Mouse (Mus musculus) lung, adult 2 months (tissue): ENCODE measurements around the gene Ehmt2. TPM values are rescaled to one million over a fixed set of nuclear protein-coding genes. Genes with fewer than 3 reads are reported as not detected.

Experiments
- DNase-seq: peaks from one replicate; pipeline ENCODE4 v3.0.0; 2022
- H3K4me1 ChIP-seq: fragments of 200-500 bp; 2 replicates; pipeline ENCODE4 v1.6.1; 2011; ENCODE audit warnings: low read length; ENCODE audit not compliant: control insufficient read depth, insufficient read depth
- H3K4me3 ChIP-seq: fragments of 200-500 bp; replicated peaks from 2 replicates; pipeline ENCODE3; 2011; ENCODE audit warnings: low read depth, mild to moderate bottlenecking, control low read depth, low read length; ENCODE audit errors: extremely low read depth
- CTCF ChIP-seq: fragments of 200-500 bp; IDR thresholded peaks from 2 replicates; pipeline ENCODE4 v1.5.1; 2011; ENCODE audit warnings: mild to moderate bottlenecking, low read length, control low read depth; ENCODE audit not compliant: insufficient read depth
- POLR2A ChIP-seq: fragments of 200-500 bp; IDR thresholded peaks from 2 replicates; pipeline ENCODE4 v1.6.1; 2011; ENCODE audit warnings: low read depth, mild to moderate bottlenecking, control low read depth, low read length, borderline replicate concordance; ENCODE audit errors: extremely low read depth
- WGBS: fragments of 180-500 bp; shearing (Covaris S2); methylation state at CpG from one replicate; pipeline ENCODE4 v1.1.7; 2018; 5-methylcytosine and 5-hydroxymethylcytosine counted together
- polyA plus RNA-seq: library from polyadenylated mRNA; depleted of rRNA; stranded (reverse); fragments of >200 nt; gene quantifications from 2 replicates; pipeline ENCODE4 v1.2.3, GENCODE M21; 2012

The Ehmt2 gene
- polyA plus RNA-seq, 1 experiment: 199 TPM

GRCm38 (mm10) chr17:34862416-34863081 is 35.7 kb upstream of the Ehmt2 start, which contains the start of gene Cfb:
Cfb (minus strand) TSS chr17:34862518.
- Histone ChIP-seq H3K4me3 (no peak within 1 kb of the TSS), H3K4me1 (no peaks in the 10 kb centered on the region)
- DNase-seq: no peak
- TF ChIP-seq CTCF: no peak
- no peak for TF ChIP-seq POLR2A
- 41% methylated on average over 8 of the region's 8 CpGs for WGBS

DNA sequence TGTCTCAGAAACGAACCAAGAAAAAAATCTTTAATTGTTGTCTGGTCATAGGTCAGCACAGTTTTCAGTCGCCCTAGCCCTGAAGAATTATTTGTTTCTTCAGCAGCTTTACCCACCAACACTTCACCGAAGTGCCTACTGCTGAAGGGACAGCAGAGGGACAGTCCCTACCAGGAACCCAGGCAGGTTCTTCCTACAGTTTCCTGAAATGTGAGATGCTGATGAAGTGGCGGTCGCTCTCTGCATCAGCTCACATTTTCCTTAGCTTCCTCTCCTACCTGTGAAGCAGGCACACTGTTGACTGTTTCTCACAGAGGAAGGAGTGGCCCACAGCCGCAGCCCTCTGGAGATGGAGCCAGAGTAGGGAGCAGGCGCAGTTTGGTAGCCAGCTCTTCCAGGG is 32.3 kb upstream of the Ehmt2 start:
- Histone ChIP-seq H3K4me3 (no peak overlapping the region), H3K4me1 (no peaks in the 10 kb centered on the region)
- DNase-seq: no peak
- no peak for TF ChIP-seq POLR2A
- WGBS: 43% methylated on average over 7 of the region's 7 CpGs

DNA sequence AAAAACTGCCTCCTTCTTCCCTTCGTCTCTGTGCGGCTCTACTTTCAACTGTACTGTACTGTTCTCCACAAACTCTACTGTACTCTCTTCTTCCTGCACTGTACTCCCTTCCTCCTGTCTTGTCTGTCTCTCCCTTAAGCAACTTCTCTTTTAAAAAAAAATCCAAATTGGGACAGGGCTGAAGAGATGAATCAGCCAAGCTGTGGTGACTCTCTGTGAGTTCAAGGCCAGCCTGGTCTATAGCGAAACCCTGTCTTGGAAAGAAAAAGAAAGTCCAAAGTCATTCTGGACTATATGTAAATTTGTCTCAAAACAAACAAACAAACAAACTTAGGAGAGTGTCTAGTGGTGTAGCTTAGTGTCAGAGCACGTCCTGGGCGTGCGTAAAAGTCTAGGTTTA is 23.9 kb upstream of the Ehmt2 start:
- 79% methylated on average over 6 of the region's 6 CpGs for WGBS
- H3K4me1 ChIP-seq: no peaks in the 10 kb centered on the region
- TF ChIP-seq CTCF (no peak), POLR2A (no peak)
- no peak for DNase-seq
- H3K4me3 ChIP-seq: no peak overlapping the region

DNA sequence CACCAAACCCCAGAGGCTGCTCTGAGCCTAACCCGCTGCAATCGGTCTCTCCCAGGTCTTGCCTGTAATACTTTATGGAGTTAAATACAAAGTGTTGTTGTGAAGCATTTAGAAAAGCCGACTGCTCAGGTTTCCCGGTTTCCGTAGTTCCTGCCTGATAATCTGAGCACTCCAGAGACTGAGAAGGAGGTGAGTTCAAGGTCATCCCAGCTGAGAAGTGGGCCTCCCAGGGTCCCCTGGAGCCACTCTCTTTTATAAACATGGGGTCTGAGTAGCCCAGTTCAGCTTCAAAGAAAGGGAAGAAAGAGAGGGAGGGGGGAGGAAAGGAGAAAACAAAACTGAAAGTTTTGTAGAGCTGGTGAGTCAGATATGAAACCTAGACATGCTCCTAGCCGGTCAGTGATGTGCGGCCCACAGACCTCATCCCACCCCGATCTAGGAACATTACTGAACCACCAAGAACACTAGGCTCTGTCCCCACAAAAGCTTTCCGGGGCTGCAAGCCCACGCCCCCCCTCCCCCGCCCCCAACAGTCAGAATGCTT is 18.9 kb upstream of the Ehmt2 start, which contains the start of gene Zbtb12:
TSS of gene Zbtb12 (plus strand) at position 148 of the 544 bp plus-strand sequence.
- DNase-seq: no peak
- TF ChIP-seq CTCF (no peak), POLR2A (no peak)
- no peak within 1 kb of the TSS for H3K4me3 ChIP-seq
- 46% methylated on average over 11 of the region's 11 CpGs for WGBS
- no peaks in the 10 kb centered on the region for H3K4me1 ChIP-seq

- no peak for TF ChIP-seq POLR2A
- no peak for TF ChIP-seq CTCF
- no peaks in the 10 kb centered on the region for H3K4me1 ChIP-seq
- H3K4me3 ChIP-seq: no peak overlapping the region
- DNase-seq: no peak
Observed at GRCm38 (mm10) chr17:34881166-34881565, 17.1 kb upstream of the Ehmt2 start.

GRCm38 (mm10) chr17:34881683-34882310 is 16.5 kb upstream of the Ehmt2 start, which contains the start of gene Gm20547:
Gm20547 (minus strand) TSS chr17:34882042.
- no peaks in the 10 kb centered on the region for H3K4me1 ChIP-seq
- TF ChIP-seq CTCF (no peak), POLR2A (no peak)
- no peak within 1 kb of the TSS for H3K4me3 ChIP-seq
- DNase-seq: no peak
- WGBS: 12% methylated on average over 15 of the region's 15 CpGs

DNA sequence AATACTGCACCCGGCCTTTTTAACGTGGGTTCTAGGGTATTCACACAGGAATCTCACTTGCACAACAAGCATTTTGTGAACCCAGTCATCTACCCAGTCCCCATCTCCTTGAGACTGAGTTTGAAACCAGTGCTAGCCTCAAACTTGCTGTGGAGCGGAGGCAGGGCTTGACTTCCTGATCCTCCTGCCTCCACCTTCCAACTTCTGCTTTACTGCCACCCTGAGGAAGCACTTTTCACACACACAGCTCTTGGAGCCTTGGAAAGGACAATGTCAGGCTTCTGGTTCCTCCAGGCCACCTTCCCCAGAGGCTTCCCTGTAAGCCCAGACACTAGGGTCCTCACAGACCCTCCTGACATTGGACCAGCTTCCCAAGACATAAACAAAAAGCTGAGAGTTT is 14.9 kb upstream of the Ehmt2 start:
- DNase-seq: no peak
- WGBS: 58% methylated on average over 3 of the region's 3 CpGs
- TF ChIP-seq POLR2A (no peak), CTCF (no peak)
- H3K4me3 ChIP-seq: no peak overlapping the region
- H3K4me1 ChIP-seq: no peaks in the 10 kb centered on the region

DNA sequence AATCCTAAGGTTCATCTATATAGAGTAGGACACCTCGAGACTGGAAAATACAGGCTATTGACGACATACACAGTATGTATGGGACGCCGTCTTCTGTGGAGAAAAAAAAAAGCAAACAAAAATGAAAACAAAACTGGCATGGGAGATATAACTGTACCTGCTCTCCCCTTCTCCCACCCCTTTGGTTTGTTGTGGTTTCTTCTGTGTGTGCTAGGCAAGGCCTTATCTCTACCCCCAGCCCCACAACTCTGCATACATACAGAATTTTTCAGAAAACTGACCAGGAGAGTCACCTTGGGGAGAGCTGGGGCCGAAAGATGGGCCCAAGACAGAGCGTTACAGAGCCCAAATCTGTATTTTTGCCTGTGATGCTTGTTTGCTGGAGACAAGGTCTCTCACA is 13.6 kb upstream of the Ehmt2 start:
- no peak overlapping the region for H3K4me3 ChIP-seq
- TF ChIP-seq CTCF: no peak
- TF ChIP-seq POLR2A: no peak
- 89% methylated on average over 6 of the region's 6 CpGs for WGBS
- no peak for DNase-seq
- no peaks in the 10 kb centered on the region for H3K4me1 ChIP-seq

DNA sequence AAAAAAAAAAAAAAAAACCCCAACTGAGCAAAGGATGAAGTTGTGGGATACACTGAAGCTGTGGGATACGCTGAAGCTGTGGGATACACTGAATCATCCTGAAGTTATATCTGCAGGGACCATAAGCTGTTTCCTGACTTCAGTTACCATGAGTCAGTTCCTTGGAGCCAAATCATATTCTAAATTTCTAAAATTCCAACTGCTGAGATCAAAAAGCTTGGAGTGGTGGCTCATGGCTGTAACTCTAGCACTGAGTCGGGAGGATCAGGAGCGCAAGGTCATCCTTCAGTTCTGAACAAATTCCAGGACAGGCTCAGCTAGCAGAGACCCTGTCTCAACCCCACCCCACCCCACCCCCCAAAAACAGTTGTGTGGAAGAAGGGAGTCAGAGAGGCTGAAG is 12.7 kb upstream of the Ehmt2 start:
- Histone ChIP-seq H3K4me3 (no peak overlapping the region), H3K4me1 (no peaks in the 10 kb centered on the region)
- TF ChIP-seq POLR2A (no peak), CTCF (no peak)
- DNase-seq: no peak
- 66% methylated on average over 3 of the region's 3 CpGs for WGBS

DNA sequence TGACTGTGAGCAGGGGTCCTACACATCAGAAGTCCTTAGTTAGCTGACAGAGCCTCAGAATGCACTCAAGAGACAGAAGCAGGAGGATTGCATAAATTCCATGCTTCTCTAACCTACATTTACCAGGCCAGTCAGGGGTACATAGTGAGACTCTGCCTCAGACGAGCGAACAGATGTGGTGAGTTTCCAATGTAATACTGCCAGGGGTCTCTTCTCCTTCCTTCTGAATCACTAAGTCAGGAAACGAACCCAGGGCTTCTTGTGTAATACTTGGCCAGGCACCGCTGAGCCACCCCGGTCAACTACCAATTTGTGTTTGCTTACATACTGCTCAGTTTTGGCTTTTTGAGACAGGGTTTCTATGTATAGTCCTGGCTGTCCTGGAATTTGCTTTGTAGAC is 10.3 kb upstream of the Ehmt2 start:
- no peak for DNase-seq
- WGBS: 80% methylated on average over 5 of the region's 5 CpGs
- Histone ChIP-seq H3K4me3 (no peak overlapping the region), H3K4me1 (no peaks in the 10 kb centered on the region)
- TF ChIP-seq CTCF (no peak), POLR2A (no peak)
